In genomic region chr9:64022562-64023366, GRCm38 (mm10) we compare ENCODE assay signal across 8 mouse cellular contexts. TPM values are rescaled to one million over a fixed set of nuclear protein-coding genes. Genes with fewer than 3 reads are reported as not detected.
DNase-seq lines count a peak whose midpoint lies in the region; ATAC-seq lines count a peak whose summit lies in the region.

No protein-coding gene starts in this region.

- WGBS in hindbrain, embryonic 10.5 days, result under 1% methylated on average over 50 of the region's 54 CpGs
- WGBS in lung, embryonic 16.5 days, result under 1% methylated on average over 53 of the region's 54 CpGs

- no peaks in the 10 kb centered on the region for H3K9me3 ChIP-seq in hindbrain, embryonic 10.5 days
- H3K9me3 ChIP-seq in lung, embryonic 16.5 days (ENCODE audit: control insufficient read depth, low read length), result no peaks in the 10 kb centered on the region

- peak overlapping the region; percentile 74 for H3K9ac ChIP-seq in lung, embryonic 16.5 days (ENCODE audit: low read length)

- H3K27ac ChIP-seq in hindbrain, embryonic 10.5 days, result peak overlapping the region; percentile 96
- H3K27ac ChIP-seq in lung, embryonic 16.5 days (ENCODE audit: low read length), result peak overlapping the region; percentile 98

- H3K27me3 ChIP-seq in hindbrain, embryonic 10.5 days (ENCODE audit: insufficient read depth, poor library complexity, severe bottlenecking), result peaks cover 32% of the 10 kb centered on the region
- H3K27me3 ChIP-seq in lung, embryonic 16.5 days (ENCODE audit: control insufficient read depth, insufficient read depth, low read depth, low read length), result no peaks in the 10 kb centered on the region

- no peaks in the 10 kb centered on the region for H3K36me3 ChIP-seq in hindbrain, embryonic 10.5 days
- no peaks in the 10 kb centered on the region for H3K36me3 ChIP-seq in lung, embryonic 16.5 days (ENCODE audit: control insufficient read depth, insufficient read depth, low read length)

- peak; percentile 93 for DNase-seq in MN1 (ENCODE audit: low spot score)
- peak; percentile 41 for DNase-seq in cerebellum, adult 9-10 months
- peak; percentile 98 for DNase-seq in hindbrain, embryonic 10.5 days (ENCODE audit: low spot score)
- DNase-seq in layer of hippocampus, adult 9-10 months (ENCODE audit: low spot score), result peak; percentile 45
- DNase-seq in ovary, adult 18-20 months (ENCODE audit: low spot score), result peak; percentile 95
- peak; percentile 95 for DNase-seq in thymus, postnatal 0 days (ENCODE audit: low spot score)

- H3K4me1 ChIP-seq in hindbrain, embryonic 10.5 days (replicated peaks), result peaks cover 75% of the 10 kb centered on the region
- peaks cover 15% of the 10 kb centered on the region for H3K4me1 ChIP-seq in lung, embryonic 16.5 days (replicated peaks; ENCODE audit: control insufficient read depth, insufficient read depth, low read length)

- H3K4me2 ChIP-seq in lung, embryonic 16.5 days (ENCODE audit: low read depth, low read length), result peak overlapping the region; percentile 88

- ATAC-seq in frontal cortex, adult (ENCODE audit: low TSS enrichment), result peak; percentile 39; the same call in 1 of the 2 replicates
- ATAC-seq in lung, embryonic 16.5 days (ENCODE audit: low read depth), result peak; percentile 83

- peak overlapping the region; percentile 89 for H3K4me3 ChIP-seq in hindbrain, embryonic 10.5 days
- H3K4me3 ChIP-seq in lung, embryonic 16.5 days (ENCODE audit: low read length), result peak overlapping the region; percentile 85

RNA-seq across cellular contexts. Expression of gene Smad6, which starts 0.9 kb away (rescaled TPM):
- polyA plus RNA-seq in hindbrain, embryonic 10.5 days (2016; fragmentation: Nextera tagmentation; extraction: Ambion mirVana), result 5.3 and 6.7 TPM in 2 replicates
- polyA plus RNA-seq in lung, embryonic 16.5 days (2015; fragmentation: Nextera tagmentation; extraction: Ambion mirVana), result 6.8 and 8.6 TPM in 2 replicates
- 0.96 and 1.4 TPM in 2 replicates for polyA plus RNA-seq in thymus, postnatal 0 days (2015; fragmentation: Nextera tagmentation; extraction: Ambion mirVana)

Comparison
In these comparisons a context has a peak if more than half of its experiments do, and no peak if none do; other contexts are left out.
1. Peak in every context shown above with its lines: DNase-seq, ATAC-seq, H3K4me3 ChIP-seq and H3K27ac ChIP-seq.
2. DNase-seq: peak in every context shown above with its lines; median percentile 98 in hindbrain, embryonic 10.5 days; 95 in ovary, adult 18-20 months; 95 in thymus, postnatal 0 days; 93 in MN1; 45 in layer of hippocampus, adult 9-10 months; 41 in cerebellum, adult 9-10 months.